Mouse (Mus musculus) CD4-positive, CD25-positive, alpha-beta regulatory T cell, adult 2 months (primary cell): ENCODE data around the gene Prkaca.
A peak's percentile ranks its signal among the peaks of the same experiment; 100 is the strongest.
"Not testable (repeated sequence)": the region's sequence is repeated elsewhere in the genome, so short reads cannot be mapped to it uniquely, and the experiment has no call there.

Experiments used
- DNase-seq: peaks from one replicate; pipeline ENCODE4 v3.0.0-alpha.2; 2012; ENCODE audit warnings: low read depth, low spot score

The Prkaca gene

GRCm38 (mm10) chr8:84002957-84003611 is 30.3 kb downstream of the Prkaca start:
- no peak for DNase-seq

GRCm38 (mm10) chr8:84003612-84004246 is 30.9 kb downstream of the Prkaca start:
- DNase-seq, result no peak

GRCm38 (mm10) chr8:84004533-84005201 is 31.9 kb downstream of the Prkaca start:
- peak; percentile 98 for DNase-seq

GRCm38 (mm10) chr8:84005502-84005901 is 32.7 kb downstream of the Prkaca start:
- DNase-seq, result not testable (repeated sequence)

- DNase-seq, result no peak
Measured at GRCm38 (mm10) chr8:84008362-84008761, 35.6 kb downstream of the Prkaca start.

- peak; percentile 88 for DNase-seq
Measured at GRCm38 (mm10) chr8:84009876-84010275, 37.1 kb downstream of the Prkaca start.

- peak; percentile 82 for DNase-seq
Measured at GRCm38 (mm10) chr8:84010625-84011611, 38.1 kb downstream of the Prkaca start.

- peak; percentile 48 for DNase-seq
Measured at GRCm38 (mm10) chr8:84011705-84012498, 39.1 kb downstream of the Prkaca start, which contains the start of gene 2210011C24Rik. Gene 2210011C24Rik, minus strand, starts transcription at chr8:84012171.

GRCm38 (mm10) chr8:84012499-84013165 is 39.8 kb downstream of the Prkaca start:
- DNase-seq, result no peak

GRCm38 (mm10) chr8:84015833-84016232 is 43.0 kb downstream of the Prkaca start:
- no peak for DNase-seq

- no peak for DNase-seq
Measured at GRCm38 (mm10) chr8:84019738-84020137, 46.9 kb downstream of the Prkaca start.

- no peak for DNase-seq
Measured at GRCm38 (mm10) chr8:84021096-84021495, 48.3 kb downstream of the Prkaca start, which contains the start of gene Palm3. Gene Palm3, plus strand, starts transcription at chr8:84021471.

GRCm38 (mm10) chr8:84021569-84021968 is 48.8 kb downstream of the Prkaca start:
- no peak for DNase-seq

GRCm38 (mm10) chr8:84023085-84023484 is 50.3 kb downstream of the Prkaca start:
- no peak for DNase-seq

- no peak for DNase-seq
Measured at GRCm38 (mm10) chr8:84023631-84024030, 50.8 kb downstream of the Prkaca start.

- DNase-seq, result peak; percentile 79
Measured at GRCm38 (mm10) chr8:84024171-84024570, 51.4 kb downstream of the Prkaca start.

- peak; percentile 65 for DNase-seq
Measured at GRCm38 (mm10) chr8:84025863-84026262, 53.1 kb downstream of the Prkaca start.

GRCm38 (mm10) chr8:84027449-84027848 is 54.7 kb downstream of the Prkaca start:
- peak; percentile 50 for DNase-seq

GRCm38 (mm10) chr8:84029272-84029671 is 56.5 kb downstream of the Prkaca start:
- no peak for DNase-seq

- DNase-seq, result no peak
Measured at GRCm38 (mm10) chr8:84032777-84033176, 60.0 kb downstream of the Prkaca start.
